In genomic region chr6:49368212-49368611, GRCm38 (mm10) we compare ENCODE assay signal across 9 mouse cellular contexts. TPM values are rescaled to one million over a fixed set of nuclear protein-coding genes. Genes with fewer than 3 reads are reported as not detected.
DNase-seq lines count a peak whose midpoint lies in the region; ATAC-seq and TF ChIP-seq lines count a peak whose summit lies in the region.
"Had no signal": no experiment of that assay in that cellular context is flagged by ENCODE, and none has a peak within 500 bp of the region (broad histone marks: within the 10 kb centered on the region; RNA-seq: fewer than 3 reads in every experiment).

No protein-coding gene starts in this region.

- no peaks in the 10 kb centered on the region for H3K9me3 ChIP-seq in kidney, embryonic 14.5 days (ENCODE audit: control insufficient read depth, low read length)
- no peaks in the 10 kb centered on the region for H3K9me3 ChIP-seq in hindbrain, embryonic 16.5 days (ENCODE audit: control insufficient read depth, low read length)
- no peaks in the 10 kb centered on the region for H3K9me3 ChIP-seq in midbrain, postnatal 0 days (ENCODE audit: low read length)

- TF ChIP-seq CTCF in cortical plate, adult 2 months (IDR thresholded peaks at IDR 0.05; ENCODE audit: extremely low read depth, insufficient read depth, low read length) = no peak
- no peak for TF ChIP-seq CTCF in midbrain, postnatal 0 days (IDR thresholded peaks at IDR 0.05)

- TF ChIP-seq POLR2A in cortical plate, adult 2 months (IDR thresholded peaks at IDR 0.05; ENCODE audit: extremely low read depth, insufficient read depth, low read length) = no peak

- H3K9ac ChIP-seq in kidney, embryonic 14.5 days (ENCODE audit: low read depth, low read length) = peak overlapping the region; percentile 57; the same call in 1 of the 2 replicates
- no peak overlapping the region for H3K9ac ChIP-seq in hindbrain, embryonic 16.5 days (ENCODE audit: low read depth, low read length)
- H3K9ac ChIP-seq in midbrain, postnatal 0 days (replicated peaks; ENCODE audit: low read length, poor library complexity, severe bottlenecking) = peak overlapping the region; percentile 56

- no peaks in the 10 kb centered on the region for H3K27me3 ChIP-seq in kidney, embryonic 14.5 days (ENCODE audit: control insufficient read depth, insufficient read depth, low read length)
- H3K27me3 ChIP-seq in hindbrain, embryonic 16.5 days (replicated peaks; ENCODE audit: control insufficient read depth, insufficient read depth, low read length) = no peaks in the 10 kb centered on the region
- H3K27me3 ChIP-seq in midbrain, postnatal 0 days (ENCODE audit: insufficient read depth, low read length) = no peaks in the 10 kb centered on the region
- H3K27me3 ChIP-seq: Patski had no signal

- WGBS in kidney, embryonic 14.5 days = 40% methylated on average over 3 of the region's 3 CpGs
- 31% methylated on average over 3 of the region's 3 CpGs for WGBS in hindbrain, embryonic 16.5 days
- 20% methylated on average over 3 of the region's 3 CpGs for WGBS in midbrain, postnatal 0 days

- no peaks in the 10 kb centered on the region for H3K36me3 ChIP-seq in kidney, embryonic 14.5 days (ENCODE audit: control insufficient read depth, insufficient read depth, low read length)
- no peaks in the 10 kb centered on the region for H3K36me3 ChIP-seq in hindbrain, embryonic 16.5 days (ENCODE audit: control insufficient read depth, insufficient read depth, low read length)
- H3K36me3 ChIP-seq in midbrain, postnatal 0 days (ENCODE audit: insufficient read depth, low read length) = no peaks in the 10 kb centered on the region

- peak overlapping the region; percentile 80 for H3K4me2 ChIP-seq in kidney, embryonic 14.5 days (replicated peaks; ENCODE audit: low read depth, low read length)
- H3K4me2 ChIP-seq in hindbrain, embryonic 16.5 days (ENCODE audit: low read length) = peak overlapping the region; percentile 86
- peak overlapping the region; percentile 86 for H3K4me2 ChIP-seq in midbrain, postnatal 0 days (ENCODE audit: low read depth, low read length, poor library complexity, severe bottlenecking)

- H3K4me3 ChIP-seq in kidney, embryonic 14.5 days (ENCODE audit: low read length) = peak overlapping the region; percentile 55
- peak overlapping the region; percentile 44; the same call in 1 of the 2 replicates for H3K4me3 ChIP-seq in cortical plate, adult 2 months (ENCODE audit: insufficient read depth, low read length)
- peak overlapping the region; percentile 65 for H3K4me3 ChIP-seq in hindbrain, embryonic 16.5 days (ENCODE audit: low read length)
- peak overlapping the region; percentile 63 for H3K4me3 ChIP-seq in midbrain, postnatal 0 days (ENCODE audit: low read depth, low read length)

- DNase-seq in kidney, postnatal 36 days = no peak
- DNase-seq in midbrain, postnatal 0 days (ENCODE audit: low spot score) = no peak
- no peak for DNase-seq in frontal cortex, postnatal 14 days (ENCODE audit: low spot score in 2 of 2)
- no peak for DNase-seq in kidney, postnatal 10 days
- DNase-seq in right cerebral cortex, adult 2 months (ENCODE audit: low spot score in 2 of 2) = no peak

- no peak for ATAC-seq in kidney, embryonic 14.5 days (ENCODE audit: low FRiP score, low TSS enrichment)
- no peak for ATAC-seq in hindbrain, embryonic 16.5 days
- ATAC-seq in midbrain, postnatal 0 days (ENCODE audit: low FRiP score) = no peak

- H3K27ac ChIP-seq in kidney, embryonic 14.5 days (ENCODE audit: low read depth, low read length) = no peak overlapping the region
- no peak overlapping the region for H3K27ac ChIP-seq in cortical plate, adult 2 months (ENCODE audit: insufficient read depth, low read length)
- no peak overlapping the region for H3K27ac ChIP-seq in hindbrain, embryonic 16.5 days (ENCODE audit: low read depth, low read length)
- no peak overlapping the region for H3K27ac ChIP-seq in midbrain, postnatal 0 days (ENCODE audit: low read depth, low read length)

- no peaks in the 10 kb centered on the region for H3K4me1 ChIP-seq in kidney, embryonic 14.5 days (ENCODE audit: control insufficient read depth, insufficient read depth, low read length)
- H3K4me1 ChIP-seq in cortical plate, adult 2 months (ENCODE audit: control insufficient read depth, insufficient read depth, low read length) = peaks cover 3% of the 10 kb centered on the region
- peaks cover 7% of the 10 kb centered on the region for H3K4me1 ChIP-seq in hindbrain, embryonic 16.5 days (ENCODE audit: control insufficient read depth, insufficient read depth, low read depth, low read length)
- H3K4me1 ChIP-seq in midbrain, postnatal 0 days (ENCODE audit: insufficient read depth, low read length) = peaks cover 3% of the 10 kb centered on the region; the same call in 1 of the 2 replicates

RNA-seq across cellular contexts. Expression of gene Fam221a, which starts 0.7 kb away (rescaled TPM):
- polyA plus RNA-seq in kidney, embryonic 14.5 days (2014; fragmentation: Nextera tagmentation; extraction: Ambion mirVana) = 7.0 and 7.5 TPM in 2 replicates
- 1.5 and 2.0 TPM in 2 replicates for polyA plus RNA-seq in cortical plate, adult 2 months (2012; rRNA removed)
- 5.4 and 6.2 TPM in 2 replicates for polyA plus RNA-seq in hindbrain, embryonic 16.5 days (2015; fragmentation: Nextera tagmentation; extraction: Ambion mirVana)
- 3.0 and 3.5 TPM in 2 replicates for total RNA-seq in midbrain, postnatal 0 days (2014; rRNA removed)
- polyA plus RNA-seq in midbrain, postnatal 0 days (2015; fragmentation: Nextera tagmentation; extraction: Ambion mirVana) = 3.5 and 5.4 TPM in 2 replicates

RNA-seq across cellular contexts. Expression of gene Stk31, which starts 27.2 kb away (rescaled TPM):
- not detected in 2 replicates for polyA plus RNA-seq in kidney, embryonic 14.5 days (2014; fragmentation: Nextera tagmentation; extraction: Ambion mirVana)
- polyA plus RNA-seq in cortical plate, adult 2 months (2012; rRNA removed) = not detected in 2 replicates
- 0.21 TPM in 1 of 2 replicates, not detected in the other for polyA plus RNA-seq in hindbrain, embryonic 16.5 days (2015; fragmentation: Nextera tagmentation; extraction: Ambion mirVana)
- not detected in 2 replicates for total RNA-seq in midbrain, postnatal 0 days (2014; rRNA removed)
- not detected in 2 replicates for polyA plus RNA-seq in midbrain, postnatal 0 days (2015; fragmentation: Nextera tagmentation; extraction: Ambion mirVana)
- polyA plus RNA-seq: Patski had no signal

RNA-seq across cellular contexts. Expression of gene Ccdc126, which starts 49.1 kb away (rescaled TPM):
- 8.4 and 11.9 TPM in 2 replicates for polyA plus RNA-seq in kidney, embryonic 14.5 days (2014; fragmentation: Nextera tagmentation; extraction: Ambion mirVana)
- polyA plus RNA-seq in cortical plate, adult 2 months (2012; rRNA removed) = 8.4 and 9.4 TPM in 2 replicates
- polyA plus RNA-seq in hindbrain, embryonic 16.5 days (2015; fragmentation: Nextera tagmentation; extraction: Ambion mirVana) = 9.4 and 10.7 TPM in 2 replicates
- total RNA-seq in midbrain, postnatal 0 days (2014; rRNA removed) = 9.1 and 11.0 TPM in 2 replicates
- polyA plus RNA-seq in midbrain, postnatal 0 days (2015; fragmentation: Nextera tagmentation; extraction: Ambion mirVana) = 6.8 and 7.3 TPM in 2 replicates
